Mouse (Mus musculus) hematopoietic stem cell, adult 5-6 weeks (primary cell): ENCODE measurements around the gene Thap3. TPM values are rescaled to one million over a fixed set of nuclear protein-coding genes. Genes with fewer than 3 reads are reported as not detected.
"Not testable (repeated sequence)": the region's sequence is repeated elsewhere in the genome, so short reads cannot be mapped to it uniquely, and the experiment has no call there.

Experiments used
- ATAC-seq, 2 experiments: fragments of 125-278 bp in 1 of 2; replicated peaks in 1 of 2; 2 replicates each; pipeline ENCODE4 v1.8.0; 2016 to 2017; ENCODE audit warnings: inconsistent platforms in 2 of 2, mild to moderate bottlenecking in 2 of 2, moderate number of reproducible peaks in 2 of 2, low read depth in 1 of 2, moderate TSS enrichment in 1 of 2; ENCODE audit not compliant: low FRiP score in 2 of 2, poor library complexity in 2 of 2, severe bottlenecking in 2 of 2, insufficient read depth in 1 of 2, low TSS enrichment in 1 of 2
- total RNA-seq: library from RNA; stranded (forward); fragments of 172-1452, 232-1000 nt; gene quantifications from 2 replicates; pipeline ENCODE4 v1.2.3, GENCODE M21; 2017

Gene Thap3
- total RNA-seq: 13.5 and 14.5 TPM in 2 replicates

DNA sequence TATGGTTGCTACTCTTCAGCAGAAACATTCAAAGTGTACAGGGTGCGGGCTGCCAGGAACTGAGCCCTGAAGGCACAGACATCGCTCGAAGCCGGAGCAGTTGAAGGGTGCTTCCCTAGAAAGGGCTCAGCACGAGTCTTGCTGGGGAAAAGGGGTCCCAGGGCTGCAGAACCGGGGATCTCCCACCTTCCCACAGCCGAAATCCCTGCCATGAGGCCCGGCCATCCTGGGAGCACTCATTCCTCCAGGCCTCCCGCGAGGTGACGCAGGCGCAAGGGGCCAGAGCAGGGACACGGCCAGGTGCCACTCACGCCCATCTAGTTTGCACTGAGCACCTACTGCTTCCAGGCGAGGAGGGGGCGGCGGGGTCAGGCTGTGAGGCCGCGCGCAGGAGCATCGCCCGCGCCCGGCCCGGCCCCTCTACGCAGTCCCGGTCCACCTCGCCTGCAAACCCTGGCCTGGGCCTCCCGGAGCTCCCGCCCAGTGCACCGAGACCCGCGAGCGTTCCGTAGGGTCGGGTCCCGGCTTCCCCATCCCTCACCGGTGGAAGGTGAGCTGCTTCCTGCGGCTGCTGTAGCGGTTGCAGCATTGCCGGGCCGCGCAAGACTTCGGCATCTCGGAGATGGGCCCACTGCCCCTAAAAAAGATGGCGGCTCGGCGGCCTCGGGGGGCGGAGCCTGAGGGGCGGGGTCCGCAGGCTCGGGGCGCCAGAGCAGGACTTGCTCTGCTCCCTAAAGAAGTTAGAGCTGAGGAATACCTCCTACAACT, at the start of gene Thap3:
Gene Thap3 (minus strand): TSS at position 656 of the 768 bp plus-strand sequence.
- peak; percentile 80 to 86 for ATAC-seq

DNA sequence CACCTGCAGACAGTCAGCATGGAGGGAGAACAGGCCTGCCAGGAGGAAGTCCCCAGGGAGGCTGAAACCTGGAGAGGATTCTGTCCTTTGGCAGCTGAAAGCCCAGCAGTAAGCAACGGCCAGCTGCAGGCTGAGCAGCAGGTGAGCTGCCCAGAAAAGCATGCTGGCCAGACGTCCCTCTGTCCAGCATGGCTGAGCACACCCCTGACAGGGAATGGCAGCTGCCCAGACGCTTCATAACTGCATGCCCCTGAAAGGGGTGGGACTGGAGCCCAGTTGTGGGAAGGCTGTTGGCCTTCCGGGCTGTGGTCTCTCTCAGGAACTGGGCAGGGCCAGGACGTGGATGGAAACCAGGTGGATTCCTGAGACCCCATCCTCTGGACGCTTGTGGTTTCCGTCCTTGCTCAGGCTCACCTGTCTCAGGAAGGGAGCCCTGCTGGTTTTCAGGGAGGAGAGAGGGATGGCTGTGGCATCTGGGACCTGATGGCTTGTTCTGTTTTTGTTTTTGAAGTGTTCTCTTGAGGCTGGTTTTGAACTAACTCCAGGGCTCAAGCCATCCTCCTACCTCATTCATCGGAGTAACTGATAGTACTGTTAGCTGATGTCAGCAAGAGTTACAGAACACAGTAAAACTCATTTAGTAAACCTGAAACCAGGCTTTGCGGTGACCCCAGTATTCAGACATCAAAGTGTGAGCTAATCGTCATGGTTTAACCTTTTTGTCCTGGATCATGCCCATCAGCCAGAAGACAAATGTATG, 49.6 kb upstream of the Thap3 start, which contains the start of gene Tas1r1:
Gene Tas1r1 (minus strand): TSS at position 344 of the 760 bp plus-strand sequence.
- ATAC-seq: peak; percentile 44 to 52; a peak in 2 of 4 replicates

DNA sequence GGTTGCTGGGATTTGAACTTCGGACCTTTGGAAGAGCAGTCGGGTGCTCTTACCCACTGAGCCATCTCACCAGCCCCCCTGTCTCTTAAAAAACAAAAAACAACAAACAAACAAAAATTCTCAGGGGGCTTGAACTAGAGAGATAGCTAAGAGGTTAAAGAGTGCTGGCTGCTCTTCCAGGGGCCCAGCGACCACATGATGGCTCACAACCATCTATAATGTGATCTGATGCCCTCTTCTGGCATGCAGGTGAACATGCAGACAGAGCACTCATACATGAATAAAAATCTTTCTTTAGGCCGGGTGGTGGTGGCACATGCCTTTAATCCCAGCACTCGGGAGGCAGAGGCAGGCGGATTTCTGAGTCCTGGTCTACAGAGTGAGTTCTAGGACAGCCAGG, 47.7 kb upstream of the Thap3 start:
- not testable (repeated sequence) for ATAC-seq

DNA sequence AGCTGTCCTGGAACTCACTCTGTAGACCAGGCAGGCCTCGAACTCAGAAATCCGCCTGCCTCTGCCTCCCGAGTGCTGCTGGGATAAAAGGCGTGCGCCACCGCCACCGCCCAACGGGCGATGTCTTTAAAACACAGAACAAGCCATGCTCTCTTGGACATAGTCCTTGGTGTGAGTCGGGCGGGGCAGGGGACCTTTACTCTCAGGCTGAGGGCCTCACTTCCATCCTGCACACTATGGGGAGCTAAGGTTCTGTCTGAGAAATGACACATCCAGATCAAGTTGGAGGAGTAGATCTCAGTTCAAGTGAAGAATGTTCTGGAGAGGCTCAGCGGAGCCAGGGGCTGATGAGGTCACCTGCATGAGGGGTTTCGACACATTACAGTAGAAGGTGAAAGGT, 44.1 kb upstream of the Thap3 start:
- ATAC-seq: no peak

DNA sequence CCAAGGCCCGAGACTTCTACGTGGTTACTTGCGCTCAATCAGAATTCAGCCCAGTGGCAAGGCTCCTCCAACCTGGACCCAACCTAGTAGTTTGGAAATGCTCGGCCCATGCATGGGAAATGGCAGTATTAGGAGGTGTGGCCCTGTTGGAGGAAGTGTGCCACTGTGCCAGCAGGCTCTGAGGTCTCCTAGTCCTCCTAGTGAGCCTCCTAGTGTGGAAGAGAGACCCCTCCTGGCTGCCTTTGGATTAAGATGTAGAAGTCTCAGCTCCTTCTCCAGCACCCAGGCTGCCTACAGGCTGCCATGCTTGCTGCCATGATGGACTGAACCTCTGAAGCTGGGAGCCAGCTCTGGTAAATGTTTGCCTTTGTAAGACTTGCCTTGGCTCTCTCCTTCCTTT, 41.2 kb upstream of the Thap3 start:
- ATAC-seq: peak; percentile 9 to 26; a peak in 2 of 4 replicates

DNA sequence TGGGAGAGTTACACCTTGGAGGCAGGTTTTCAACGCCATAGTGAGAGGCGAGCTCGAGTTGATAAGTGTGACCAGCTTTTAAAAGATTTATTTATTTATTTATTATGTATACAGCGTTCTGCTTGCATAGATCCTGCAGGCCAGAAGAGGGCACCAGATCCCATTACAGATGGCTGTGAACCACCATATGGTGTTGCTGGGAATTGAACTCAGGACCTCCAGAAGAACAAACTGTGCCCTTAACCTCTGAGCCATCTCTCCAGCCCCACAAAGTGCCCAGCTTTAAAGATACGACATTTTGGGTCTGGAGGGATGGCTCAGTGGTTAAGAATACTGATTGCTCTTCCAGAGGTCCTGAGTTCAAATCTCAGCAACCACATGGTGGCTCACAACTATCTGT, 40.3 kb upstream of the Thap3 start:
- no peak for ATAC-seq

DNA sequence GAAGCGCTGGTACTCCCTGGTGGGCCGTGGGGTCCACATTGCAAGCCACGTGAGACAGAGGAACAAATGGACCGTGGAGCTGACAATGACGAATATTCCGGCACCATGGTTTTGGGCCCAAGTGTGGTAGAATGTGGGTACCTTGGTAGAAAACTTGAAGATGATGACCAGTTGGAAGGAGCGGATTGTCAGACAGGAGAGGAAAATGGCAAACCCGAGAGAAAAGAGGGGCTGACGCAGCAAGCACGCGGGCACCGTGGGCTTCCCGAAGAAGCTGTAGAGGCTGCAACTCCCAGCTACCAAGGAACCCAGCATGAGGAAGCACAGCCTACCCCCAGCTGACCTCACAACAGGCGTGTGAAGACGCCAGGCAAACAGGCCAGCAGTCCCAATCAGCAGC, 39.7 kb upstream of the Thap3 start:
- no peak for ATAC-seq

DNA sequence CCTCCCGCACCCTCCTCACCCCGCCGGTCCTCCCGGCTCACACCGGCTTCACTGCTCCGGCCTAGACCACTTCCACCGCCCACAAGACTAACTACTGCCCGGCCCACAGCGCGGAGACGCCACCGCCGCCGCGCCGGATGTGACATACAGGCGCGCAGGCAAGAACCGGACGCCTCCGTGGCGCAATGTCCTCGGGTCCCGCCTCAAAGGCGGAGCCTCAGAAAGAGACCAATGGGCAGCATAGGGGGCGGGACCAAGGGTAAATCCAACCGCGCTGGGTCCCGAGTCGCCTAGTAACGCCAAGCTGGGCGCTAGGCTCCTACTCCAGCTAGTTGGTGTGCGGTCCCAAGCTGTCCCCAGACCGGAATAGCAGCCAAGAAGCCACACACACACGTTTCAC, 38.7 kb upstream of the Thap3 start, which contains the start of gene Zbtb48:
Gene Zbtb48 (minus strand): TSS at position 148 of the 400 bp plus-strand sequence.
- ATAC-seq: peak; percentile 94

DNA sequence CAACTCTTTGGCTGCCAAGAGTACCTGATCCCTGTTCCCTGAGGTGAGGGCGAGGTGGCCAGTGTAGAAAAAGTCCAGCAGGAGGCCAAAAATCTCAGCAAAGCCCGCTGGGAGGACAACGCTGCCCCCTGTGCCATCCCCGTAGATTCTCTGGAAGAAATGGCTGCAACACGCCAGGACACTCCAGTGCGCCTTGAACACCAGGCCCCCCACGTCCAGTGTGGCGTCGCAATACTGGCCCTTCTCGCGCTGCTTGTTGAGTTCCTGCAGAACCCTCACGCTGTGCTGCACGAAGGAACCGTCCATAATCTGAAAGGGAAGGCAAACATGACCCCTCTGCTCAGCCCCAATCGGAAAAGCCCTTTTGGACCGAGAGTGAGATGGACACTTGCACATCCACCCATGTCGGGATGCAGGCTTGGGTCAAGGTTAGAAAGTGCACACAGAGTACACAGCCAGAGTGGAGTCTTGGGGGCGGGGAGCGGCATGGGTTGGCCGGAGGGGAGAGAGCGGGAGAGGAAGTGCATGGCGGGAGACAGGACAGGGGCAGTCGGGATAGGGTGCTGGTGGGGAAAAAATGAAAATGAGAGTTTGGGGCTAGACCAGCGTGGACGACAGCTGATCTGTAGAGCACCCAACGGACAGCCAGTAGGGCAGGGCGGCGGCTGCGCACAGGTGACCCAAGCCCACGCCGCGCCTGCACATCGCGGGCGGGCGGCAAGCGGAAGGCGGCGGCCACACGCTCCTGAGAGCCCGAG, 38.1 kb upstream of the Thap3 start:
- peak in 1 of 2 experiments; percentile 0; a peak in 1 of 4 replicates for ATAC-seq

DNA sequence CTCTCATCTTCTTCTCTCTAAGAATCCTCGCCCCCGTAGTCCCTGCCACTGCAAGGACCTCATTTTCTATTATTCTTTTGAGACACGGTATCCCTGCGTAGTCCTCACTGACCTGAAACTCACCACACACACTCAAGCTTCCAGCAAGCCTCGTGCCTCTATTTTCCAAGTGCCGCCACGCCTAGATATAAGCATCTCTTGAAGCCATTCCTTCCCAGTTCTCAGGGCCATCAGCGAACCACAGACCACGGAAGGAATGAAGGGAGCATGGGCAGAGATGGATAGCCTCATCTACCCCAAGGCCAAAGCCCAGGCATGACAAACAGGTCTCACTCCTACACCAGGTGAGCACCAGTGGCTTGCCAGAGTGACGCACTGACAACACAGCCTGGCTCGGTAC, 35.7 kb upstream of the Thap3 start:
- no peak for ATAC-seq

DNA sequence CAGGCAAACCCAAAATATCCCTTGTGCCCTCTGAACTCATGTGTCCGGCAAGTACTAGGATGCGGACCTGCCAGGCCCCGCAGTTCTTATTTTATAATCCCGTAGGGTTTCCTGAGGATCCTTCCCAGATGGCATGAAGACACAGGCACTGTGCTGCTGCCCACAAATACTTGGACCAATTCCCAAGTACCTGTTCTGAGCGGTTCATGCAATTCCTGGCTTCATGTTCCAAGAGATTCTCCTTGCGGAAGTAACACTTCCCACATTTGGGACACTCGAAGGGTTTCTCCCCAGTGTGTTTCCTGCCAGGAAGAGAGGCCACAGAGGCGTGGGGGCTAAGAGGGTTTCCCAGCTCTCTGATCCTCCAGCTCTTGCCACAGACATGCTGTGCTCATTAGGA, 33.7 kb upstream of the Thap3 start:
- no peak for ATAC-seq

DNA sequence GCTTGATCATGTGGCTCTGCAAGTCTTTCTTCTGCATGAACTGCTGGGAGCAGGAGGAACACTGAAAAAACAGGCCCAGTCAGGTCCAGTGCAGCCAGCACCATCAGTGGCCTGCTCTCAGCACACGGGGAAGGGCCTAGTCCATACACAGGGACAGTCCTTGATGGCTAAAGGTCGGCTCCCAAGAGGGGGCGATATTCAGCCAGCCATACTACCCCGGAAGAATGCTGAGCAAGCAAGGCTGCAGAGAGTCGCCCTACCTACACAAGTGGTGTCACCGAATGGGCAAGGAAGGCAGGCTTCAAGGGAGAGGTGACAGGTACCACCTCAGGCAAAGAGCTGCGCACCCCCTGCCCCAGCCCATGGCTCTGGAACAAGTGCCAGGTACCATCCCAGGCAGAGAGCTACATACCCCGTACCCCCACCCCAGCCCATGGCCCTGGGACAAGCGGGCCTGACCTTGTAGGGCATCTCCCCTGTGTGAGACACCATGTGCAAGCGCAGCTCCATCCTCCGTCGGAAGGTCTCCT, 32.8 kb upstream of the Thap3 start:
- no peak for ATAC-seq

DNA sequence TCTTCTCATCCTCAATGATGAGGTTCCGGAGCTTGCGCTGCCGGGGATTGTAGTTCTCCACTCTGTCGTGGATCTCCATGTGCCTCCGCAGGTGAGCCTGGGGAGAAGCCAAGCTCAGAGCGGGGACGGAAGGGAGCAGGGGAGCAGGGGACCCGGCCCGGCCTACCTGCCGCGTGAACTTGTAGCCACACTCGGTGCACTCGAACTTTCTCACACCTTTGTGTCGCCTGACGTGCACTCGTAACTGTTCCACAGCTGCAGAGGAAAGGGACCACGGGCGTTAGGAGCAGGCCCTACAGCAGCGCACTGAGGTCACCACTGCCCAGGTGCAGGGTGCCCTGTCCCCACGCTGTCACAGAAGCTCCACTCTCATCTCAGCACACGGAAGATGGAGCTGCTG, 31.2 kb upstream of the Thap3 start:
- no peak for ATAC-seq

DNA sequence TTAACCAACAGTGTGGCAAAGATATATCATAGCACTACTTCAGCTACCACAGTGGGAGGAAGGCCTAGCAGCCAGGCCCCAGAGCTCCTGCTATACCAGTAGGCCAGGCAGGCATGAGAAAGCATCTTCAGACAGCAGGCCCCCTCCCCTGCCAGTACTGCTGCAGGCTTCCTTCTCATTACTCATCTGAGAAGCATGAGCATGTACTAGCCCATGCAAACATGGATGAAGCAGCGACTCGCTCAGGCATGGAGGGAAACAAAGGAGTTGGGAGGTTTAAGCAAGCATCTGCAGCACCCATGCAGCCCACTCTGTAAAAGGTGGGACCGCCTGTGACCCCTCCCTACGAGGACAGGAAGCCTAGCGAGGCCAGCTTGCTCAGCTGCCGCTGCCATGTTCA, 30.3 kb upstream of the Thap3 start:
- no peak for ATAC-seq

DNA sequence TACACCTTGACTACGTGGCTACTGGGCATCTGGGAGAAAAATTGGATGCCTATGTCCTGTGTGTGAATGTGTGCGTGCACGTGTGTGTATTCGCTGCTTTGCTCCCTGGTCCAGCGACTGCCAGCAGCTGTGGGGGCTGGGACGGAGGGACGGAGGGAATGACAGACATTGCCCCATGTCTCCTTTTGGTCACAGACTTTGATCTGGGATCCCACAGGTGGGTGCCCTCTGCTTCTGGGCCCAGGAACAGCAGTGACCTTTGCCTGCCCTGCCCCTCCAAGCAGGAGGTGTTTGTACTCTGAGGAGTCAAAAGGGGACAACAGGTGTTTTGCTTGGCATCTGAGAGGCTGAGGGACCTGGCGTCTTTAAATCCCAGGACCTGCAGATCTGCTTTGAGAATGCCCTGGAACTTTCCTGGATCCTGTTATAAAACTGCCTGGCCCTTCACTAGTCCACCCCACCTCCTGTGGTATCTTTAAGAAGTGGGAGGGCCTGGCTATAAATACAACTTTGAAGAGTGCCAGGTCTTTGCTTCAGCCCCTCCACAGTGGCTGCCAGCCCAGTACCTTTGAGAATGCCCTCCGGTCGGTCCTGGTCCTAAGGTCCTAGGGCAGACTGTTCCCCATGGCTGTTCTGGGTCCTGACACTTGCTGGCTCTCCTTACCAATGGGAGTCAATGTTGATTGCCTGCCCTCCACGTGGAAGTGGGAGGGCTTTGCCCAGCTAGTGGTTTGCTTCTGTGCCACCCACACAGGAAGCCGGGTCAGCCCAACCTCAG, 24.4 kb upstream of the Thap3 start:
- ATAC-seq: peak; percentile 18 to 29; a peak in 2 of 4 replicates

DNA sequence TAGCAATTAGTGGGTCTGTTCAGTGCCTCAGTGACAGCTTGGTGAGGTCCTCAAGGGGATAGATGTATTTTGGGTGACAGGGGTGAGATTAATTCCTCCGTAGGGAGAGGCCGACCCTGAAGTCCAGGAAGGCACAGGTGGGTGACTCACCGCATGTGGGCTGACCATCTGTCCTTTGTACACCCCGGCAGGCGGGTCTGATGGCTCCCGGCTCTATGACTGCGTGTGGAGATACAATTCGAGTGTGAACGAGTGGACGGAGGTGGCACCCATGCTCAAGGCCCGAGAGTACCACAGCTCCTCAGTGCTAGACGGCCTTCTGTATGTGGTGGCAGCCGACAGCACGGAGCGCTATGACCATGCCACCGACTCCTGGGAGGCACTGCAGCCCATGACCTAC, 23.3 kb upstream of the Thap3 start:
- ATAC-seq: no peak
